Mouse (Mus musculus): ENCODE measurements around the gene Ngp. TPM values are rescaled to one million over a fixed set of nuclear protein-coding genes. Genes with fewer than 3 reads are reported as not detected.
"Not testable (repeated sequence)": the region's sequence is repeated elsewhere in the genome, so short reads cannot be mapped to it uniquely, and the experiment has no call there.

Ngp gene
- not detected for polyA plus RNA-seq (2021)

GRCm38 (mm10) chr9:110419511-110420112 is at the start of gene Ngp:
TSS of gene Ngp (plus strand) at chr9:110419747.
- ATAC-seq, result no peak
- TF ChIP-seq CTCF (IDR thresholded peaks at IDR 0.05), result no peak
- DNase-seq (ENCODE audit: low read depth, low spot score), result no peak
- ChIA-PET POLR2A (no interaction called here), CTCF (interaction anchor here (0.7 kb wide), 2 partner anchors 28 to 362 kb away, joined by 3 read pairs; no protein-coding TSS in a partner anchor)
- H3K27me3 ChIP-seq, result no peaks in the 10 kb centered on the region
- in situ Hi-C loops (cut with MboI; ENCODE audit: low pct_unique_long_range_greater_than_20kb), result loop anchor here (10.0 kb wide), 2 partner anchors 295 to 455 kb away; partner anchors contain the start of gene Als2cl

- ATAC-seq (no peak), DNase-seq (ENCODE audit: low read depth, low spot score) (no peak)
- CTCF ChIA-PET, result no interaction called here
- in situ Hi-C loops (cut with MboI; ENCODE audit: low pct_unique_long_range_greater_than_20kb), result no loop called here
- no peak for TF ChIP-seq CTCF (IDR thresholded peaks at IDR 0.05)
- H3K27me3 ChIP-seq, result no peaks in the 10 kb centered on the region
- POLR2A ChIA-PET, result interaction anchor here (0.7 kb wide), 1 partner anchor 28 kb away, joined by 3 read pairs; no protein-coding TSS in a partner anchor
Observed at GRCm38 (mm10) chr9:110369860-110370259, 49.7 kb upstream of the Ngp start.

DNA sequence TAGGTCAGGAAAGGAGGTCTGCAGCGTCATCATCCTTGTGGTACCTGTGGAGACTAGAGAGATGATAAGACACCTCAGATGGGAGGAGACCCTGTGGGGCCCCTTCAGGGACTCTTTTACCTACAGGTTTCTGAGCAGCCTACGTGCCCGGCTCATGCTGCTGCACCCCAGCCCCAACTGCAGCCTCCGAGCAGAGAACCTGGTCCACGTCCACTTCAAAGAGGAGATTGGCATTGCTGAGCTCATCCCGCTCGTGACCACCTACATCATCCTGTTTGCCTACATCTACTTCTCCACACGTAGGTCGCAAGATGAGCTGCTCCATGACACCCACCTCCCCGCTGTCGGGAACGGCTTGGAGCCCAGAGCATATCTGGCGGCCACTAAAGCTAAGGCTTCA is 45.7 kb upstream of the Ngp start:
- H3K27me3 ChIP-seq, result no peaks in the 10 kb centered on the region
- no peak for TF ChIP-seq CTCF (IDR thresholded peaks at IDR 0.05)
- DNase-seq (ENCODE audit: low read depth, low spot score) (no peak), ATAC-seq (no peak)
- in situ Hi-C loops (cut with MboI; ENCODE audit: low pct_unique_long_range_greater_than_20kb), result no loop called here
- ChIA-PET POLR2A (no interaction called here), CTCF (interaction anchor here (1.2 kb wide), 1 partner anchor 13 kb away, joined by 3 read pairs; no protein-coding TSS in a partner anchor)

DNA sequence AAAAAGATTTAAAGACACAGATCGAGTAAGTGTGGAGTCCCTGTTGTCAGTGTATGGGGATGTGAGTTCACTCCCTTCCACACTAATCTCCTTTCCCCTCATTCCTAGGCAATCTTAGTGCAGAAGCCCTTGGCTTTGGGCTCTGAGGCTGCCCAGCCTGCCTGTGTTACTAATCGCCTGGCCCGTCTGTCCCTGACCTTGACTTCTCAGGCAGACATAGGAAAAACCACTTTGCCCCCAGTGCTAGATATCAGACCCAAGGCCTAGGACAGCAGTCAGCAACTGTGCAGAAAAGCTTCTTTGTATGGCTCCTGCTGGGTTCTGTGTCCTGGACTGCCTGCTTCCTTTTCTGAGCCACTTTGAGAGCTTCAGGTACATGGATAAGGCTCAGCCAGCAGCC is 43.9 kb upstream of the Ngp start:
- ATAC-seq (no peak), DNase-seq (ENCODE audit: low read depth, low spot score) (no peak)
- CTCF ChIA-PET, result interaction anchor here (1.0 kb wide), 1 partner anchor 11 kb away, joined by 3 read pairs; no protein-coding TSS in a partner anchor
- in situ Hi-C loops (cut with MboI; ENCODE audit: low pct_unique_long_range_greater_than_20kb), result no loop called here
- no peaks in the 10 kb centered on the region for H3K27me3 ChIP-seq
- no peak for TF ChIP-seq CTCF (IDR thresholded peaks at IDR 0.05)
- POLR2A ChIA-PET, result interaction anchor here (0.5 to 1.2 kb wide), 3 partner anchors 14 to 408 kb away, joined by 3 to 4 read pairs (median 4); no protein-coding TSS in a partner anchor

GRCm38 (mm10) chr9:110377655-110378054 is 41.9 kb upstream of the Ngp start:
- DNase-seq (ENCODE audit: low read depth, low spot score); CTCF ChIA-PET; in situ Hi-C loops (cut with MboI; ENCODE audit: low pct_unique_long_range_greater_than_20kb); H3K27me3 ChIP-seq; ATAC-seq; POLR2A ChIA-PET: not testable (repeated sequence)

DNA sequence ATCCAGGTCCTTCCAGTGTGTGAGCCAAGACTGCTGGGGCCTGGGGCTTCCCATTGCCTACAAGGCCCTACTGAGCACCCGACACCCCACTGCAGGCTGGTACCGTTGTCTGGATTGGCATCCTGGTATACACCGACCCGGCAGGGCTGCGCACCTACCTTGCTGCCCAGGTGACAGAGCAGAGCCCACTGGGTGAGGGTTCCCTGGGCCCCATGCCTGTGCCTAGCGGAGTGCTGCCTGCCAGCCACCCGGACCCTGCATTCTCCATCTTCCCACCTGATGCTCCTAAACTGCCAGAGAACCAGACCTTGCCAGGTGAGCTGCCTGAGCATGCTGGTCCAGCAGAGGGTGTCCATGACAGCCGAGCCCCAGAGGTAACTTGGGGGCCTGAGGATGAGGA is 40.2 kb upstream of the Ngp start:
- POLR2A ChIA-PET, result no interaction called here
- CTCF ChIA-PET, result no interaction called here
- in situ Hi-C loops (cut with MboI; ENCODE audit: low pct_unique_long_range_greater_than_20kb), result no loop called here
- H3K27me3 ChIP-seq, result no peaks in the 10 kb centered on the region
- DNase-seq (ENCODE audit: low read depth, low spot score) (no peak), ATAC-seq (no peak)
- no peak for TF ChIP-seq CTCF (IDR thresholded peaks at IDR 0.05)

GRCm38 (mm10) chr9:110380662-110381061 is 38.9 kb upstream of the Ngp start:
- TF ChIP-seq CTCF (IDR thresholded peaks at IDR 0.05), result no peak
- peak; percentile 10 for ATAC-seq
- DNase-seq (ENCODE audit: low read depth, low spot score), result no peak
- no peaks in the 10 kb centered on the region for H3K27me3 ChIP-seq
- ChIA-PET POLR2A (no interaction called here), CTCF (no interaction called here)
- in situ Hi-C loops (cut with MboI; ENCODE audit: low pct_unique_long_range_greater_than_20kb), result no loop called here

DNA sequence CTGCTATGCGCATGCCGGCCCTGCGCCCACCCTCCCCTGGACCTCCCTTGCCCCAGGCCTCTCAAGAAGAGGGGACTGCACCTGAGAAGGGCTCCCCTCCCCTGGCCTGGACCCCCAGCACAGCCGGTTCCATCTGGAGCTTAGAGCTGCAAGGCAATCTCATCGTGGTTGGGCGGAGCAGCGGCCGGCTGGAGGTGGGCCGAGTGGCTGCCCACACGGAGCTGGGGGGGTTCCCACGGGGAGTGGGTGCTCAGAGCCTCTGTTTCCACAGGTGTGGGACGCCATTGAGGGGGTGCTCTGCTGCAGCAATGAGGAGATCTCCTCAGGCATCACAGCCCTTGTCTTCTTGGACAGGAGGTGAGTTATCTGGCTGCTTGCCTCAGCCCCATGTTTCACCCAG is 38.3 kb upstream of the Ngp start:
- in situ Hi-C loops (cut with MboI; ENCODE audit: low pct_unique_long_range_greater_than_20kb), result no loop called here
- H3K27me3 ChIP-seq, result no peaks in the 10 kb centered on the region
- no peak for TF ChIP-seq CTCF (IDR thresholded peaks at IDR 0.05)
- CTCF ChIA-PET, result no interaction called here
- POLR2A ChIA-PET, result no interaction called here
- DNase-seq (ENCODE audit: low read depth, low spot score) (no peak), ATAC-seq (no peak)

- no peaks in the 10 kb centered on the region for H3K27me3 ChIP-seq
- ATAC-seq, result no peak
- no peak for DNase-seq (ENCODE audit: low read depth, low spot score)
- ChIA-PET CTCF (interaction anchor here (1.1 kb wide), 1 partner anchor 190 kb away, joined by 3 read pairs; no protein-coding TSS in a partner anchor), POLR2A (interaction anchor here (0.8 to 2.1 kb wide), 2 partner anchors 22 to 23 kb away, joined by 3 to 5 read pairs; no protein-coding TSS in a partner anchor)
- in situ Hi-C loops (cut with MboI; ENCODE audit: low pct_unique_long_range_greater_than_20kb), result no loop called here
- no peak for TF ChIP-seq CTCF (IDR thresholded peaks at IDR 0.05)
Observed at GRCm38 (mm10) chr9:110384369-110384929, 35.1 kb upstream of the Ngp start.

- no peak for TF ChIP-seq CTCF (IDR thresholded peaks at IDR 0.05)
- no peaks in the 10 kb centered on the region for H3K27me3 ChIP-seq
- in situ Hi-C loops (cut with MboI; ENCODE audit: low pct_unique_long_range_greater_than_20kb), result no loop called here
- ChIA-PET CTCF (no interaction called here), POLR2A (no interaction called here)
- DNase-seq (ENCODE audit: low read depth, low spot score) (no peak), ATAC-seq (no peak)
Observed at GRCm38 (mm10) chr9:110388011-110388410, 31.5 kb upstream of the Ngp start.

- H3K27me3 ChIP-seq, result no peaks in the 10 kb centered on the region
- ChIA-PET POLR2A (interaction anchor here (0.8 kb wide), 1 partner anchor 14 kb away, joined by 3 read pairs; no protein-coding TSS in a partner anchor), CTCF (no interaction called here)
- in situ Hi-C loops (cut with MboI; ENCODE audit: low pct_unique_long_range_greater_than_20kb), result no loop called here
- DNase-seq (ENCODE audit: low read depth, low spot score) (no peak), ATAC-seq (no peak)
- TF ChIP-seq CTCF (IDR thresholded peaks at IDR 0.05), result no peak
Observed at GRCm38 (mm10) chr9:110390843-110391242, 28.7 kb upstream of the Ngp start.

All from Patski (cell line).